ENCODE assay signal across 24 mouse cellular contexts in genomic region chr14:54074659-54075058, GRCm38 (mm10).
DNase-seq lines count a peak whose midpoint lies in the region; ATAC-seq and TF ChIP-seq lines count a peak whose summit lies in the region.
"Had no signal": no experiment of that assay in that cellular context is flagged by ENCODE, and none has a peak within 500 bp of the region (broad histone marks: within the 10 kb centered on the region; RNA-seq: fewer than 3 reads in every experiment).

No protein-coding gene starts in this region.

- H3K27ac ChIP-seq in CH12.LX (ENCODE audit: insufficient read depth, low read depth) = no peak overlapping the region
- H3K27ac ChIP-seq: embryonic facial prominence, embryonic 13.5 days; embryonic facial prominence, embryonic 15.5 days; forebrain, embryonic 10.5 days; forebrain, embryonic 12.5 days had no signal

- TF ChIP-seq RAD21 in CH12.LX (IDR thresholded peaks at IDR 0.05; ENCODE audit: low read depth, low read length) = no peak

- TF ChIP-seq EP300 in CH12.LX (IDR thresholded peaks at IDR 0.05; ENCODE audit: low read length) = no peak

- H3K27me3 ChIP-seq in CH12.LX (replicated peaks) = no peaks in the 10 kb centered on the region
- H3K27me3 ChIP-seq: embryonic facial prominence, embryonic 13.5 days; embryonic facial prominence, embryonic 15.5 days; forebrain, embryonic 12.5 days; Patski had no signal

- no peak for TF ChIP-seq POLR2A in CH12.LX (IDR thresholded peaks at IDR 0.05; ENCODE audit: low read depth, low read length)

- intact Hi-C loops in heart, postnatal 14 days (cut with DNase I) = no loop called here

- no peak for TF ChIP-seq CTCF in CH12.LX (conservative IDR thresholded peaks at IDR 0.05 in 1 of 2, IDR thresholded peaks at IDR 0.05 in 1 of 2; ENCODE audit: low read depth in 2 of 2, low read length in 2 of 2)

- H3K79me2 ChIP-seq in CH12.LX (replicated peaks; ENCODE audit: control insufficient read depth, extremely low read depth, insufficient read depth, poor library complexity, severe bottlenecking) = no peaks in the 10 kb centered on the region

- H3K4me2 ChIP-seq in CH12.LX (ENCODE audit: insufficient read depth, low read depth, poor library complexity, severe bottlenecking) = no peak overlapping the region
- H3K4me2 ChIP-seq: embryonic facial prominence, embryonic 13.5 days; embryonic facial prominence, embryonic 15.5 days; forebrain, embryonic 12.5 days had no signal

- H3K4me1 ChIP-seq in CH12.LX (ENCODE audit: control insufficient read depth in 1 of 2, insufficient read depth in 2 of 2) = peaks cover 4 to 9% of the 10 kb centered on the region in 2 experiments; a peak in 2 of 4 replicates
- H3K4me1 ChIP-seq: forebrain, embryonic 10.5 days; forebrain, embryonic 12.5 days had no signal

- no peak overlapping the region for H3K4me3 ChIP-seq in CH12.LX (replicated peaks in 1 of 3; ENCODE audit: low read depth in 2 of 3, low read length in 2 of 3, poor library complexity in 1 of 3)
- H3K4me3 ChIP-seq: embryonic facial prominence, embryonic 13.5 days; embryonic facial prominence, embryonic 15.5 days; erythroblast, embryonic 14.5 days; forebrain, embryonic 10.5 days; forebrain, embryonic 12.5 days had no signal

- dilution Hi-C loops in CH12.LX (cut with MboI; ENCODE audit: extremely low pct_ligation_motif_present, extremely low pct_unique_long_range_greater_than_20kb, low sequenced_read_pairs) = no loop called here

- no peaks in the 10 kb centered on the region for H3K36me3 ChIP-seq in CH12.LX (replicated peaks in 1 of 2; ENCODE audit: control insufficient read depth in 1 of 2, insufficient read depth in 1 of 2, low read length in 1 of 2)
- H3K36me3 ChIP-seq: embryonic facial prominence, embryonic 13.5 days; embryonic facial prominence, embryonic 15.5 days; forebrain, embryonic 10.5 days; forebrain, embryonic 12.5 days had no signal

- DNase-seq in CH12.LX (ENCODE audit: extremely low read depth) = peak; percentile 23
- no peak for DNase-seq in heart, postnatal 14 days
- no peak for DNase-seq in cerebellum, postnatal 36 days
- no peak for DNase-seq in T-cell, adult 2 months (ENCODE audit: low spot score)
- DNase-seq: adrenal gland, adult 2 months; adrenal gland, postnatal 14 days; adrenal gland, postnatal 36 days; B cell, adult 2 months; cerebellum, adult 11-12 months; cerebellum, adult 2 months; cerebellum, adult 9-10 months; cerebellum, postnatal 10 days; cerebellum, postnatal 25 days; embryo, embryonic 11 days had no signal

- in situ Hi-C loops in CH12.LX (cut with MboI; ENCODE audit: low pct_ligation_motif_present, low pct_unique_long_range_greater_than_20kb, low sequenced_read_pairs) = loop anchor here (25.0 kb wide), 3 partner anchors 338 to 563 kb away; partner anchors contain the start of genes Cdh24, Gm17606, Haus4 and Slc7a7

- ATAC-seq in megakaryocyte, adult 5-6 weeks (ENCODE audit: poor library complexity, severe bottlenecking) = peak; percentile 56
- ATAC-seq: CD4-positive, CD25-positive, alpha-beta regulatory T cell, adult 4 months; forebrain, embryonic 14.5 days; forebrain, embryonic 16.5 days; Patski had no signal

- H3K9ac ChIP-seq in CH12.LX (ENCODE audit: insufficient read depth, low read depth) = no peak overlapping the region
- H3K9ac ChIP-seq: embryonic facial prominence, embryonic 13.5 days; embryonic facial prominence, embryonic 15.5 days; forebrain, embryonic 12.5 days had no signal

- no peaks in the 10 kb centered on the region for H3K9me3 ChIP-seq in CH12.LX (replicated peaks; ENCODE audit: low read length)
- H3K9me3 ChIP-seq: embryonic facial prominence, embryonic 13.5 days; embryonic facial prominence, embryonic 15.5 days; forebrain, embryonic 10.5 days; forebrain, embryonic 12.5 days had no signal

TF ChIP-seq in CH12.LX, 34 proteins besides CTCF, POLR2A, EP300 and RAD21:
- TF ChIP-seq UBTF (IDR thresholded peaks at IDR 0.05; ENCODE audit: low read depth, low read length) = no peak
- peak; percentile 21; the same call in 1 of the 2 replicates for TF ChIP-seq IRF4 (IDR thresholded peaks at IDR 0.05; ENCODE audit: low read depth, low read length)
TF ChIP-seq in CH12.LX: peak in this region for 1.
